Mouse (Mus musculus) urinary bladder, postnatal 36 days (tissue): ENCODE measurements around the gene Fam107a.
A peak's percentile ranks its signal among the peaks of the same experiment; 100 is the strongest.
"Not testable (repeated sequence)": the region's sequence is repeated elsewhere in the genome, so short reads cannot be mapped to it uniquely, and the experiment has no call there.

Experiments used
- DNase-seq, 2 experiments: peaks; one replicate each; pipeline ENCODE4 v3.0.0; 2022; ENCODE audit warnings: low spot score in 2 of 2, mixed read lengths in 1 of 2

The Fam107a gene

DNA sequence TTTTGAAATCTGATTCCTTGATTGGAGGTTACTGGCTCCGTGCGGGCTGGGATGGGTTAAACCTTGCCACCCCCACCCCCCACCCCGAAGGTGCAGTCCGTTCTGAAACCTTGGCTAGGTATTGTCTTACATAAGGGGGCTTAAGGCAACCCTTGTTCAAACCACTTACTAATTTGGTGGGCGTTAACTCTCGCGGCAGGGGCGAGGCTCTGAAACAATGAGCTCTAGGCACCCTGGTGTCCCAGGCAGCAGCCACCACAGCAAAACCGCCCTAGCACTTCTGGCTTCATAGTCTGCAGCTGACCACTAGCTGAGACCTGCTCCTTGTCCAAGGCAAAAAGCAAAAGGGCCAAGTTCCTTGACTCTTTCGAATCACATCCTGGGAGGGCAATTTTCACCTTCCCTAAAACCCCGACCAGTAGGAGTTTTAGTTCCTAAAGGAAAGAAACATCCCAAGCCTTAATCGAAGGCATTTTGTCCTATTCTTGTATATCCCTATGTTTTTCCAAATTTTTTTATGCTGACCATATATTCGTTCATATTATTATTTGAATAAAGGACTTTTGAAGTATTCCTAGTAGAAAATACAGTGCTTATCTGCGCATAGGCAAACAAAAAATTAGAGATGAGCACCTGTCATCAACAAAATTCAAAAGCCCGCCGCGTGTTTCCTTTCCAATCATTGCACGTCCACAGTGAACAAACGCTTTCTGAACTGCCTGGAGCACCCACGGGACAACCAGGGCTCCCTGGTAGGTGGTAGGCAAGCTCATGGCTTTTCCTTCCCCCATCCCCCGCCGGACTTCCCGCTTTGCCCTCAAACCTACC lies 1.2 kb downstream of the Fam107a start:
- DNase-seq, result no peak

DNA sequence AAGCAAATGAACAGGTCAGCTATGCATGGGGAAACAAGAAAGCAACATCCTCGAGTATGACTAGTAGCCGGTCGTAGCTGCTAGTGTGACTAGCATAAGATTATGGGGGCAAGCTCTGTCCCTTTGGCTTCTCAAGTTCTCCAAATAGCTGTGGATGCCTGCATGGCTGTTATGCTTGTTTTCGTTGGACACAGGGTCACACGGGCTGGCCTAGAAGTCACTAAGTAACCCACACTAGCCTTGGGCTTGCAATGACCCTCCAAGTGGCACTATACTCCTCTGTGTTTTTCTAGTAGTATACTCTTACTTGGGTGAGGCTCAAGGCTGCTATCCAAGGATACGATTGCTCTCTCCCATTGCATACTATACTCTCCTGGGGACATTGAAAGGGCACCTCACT lies 2.7 kb downstream of the Fam107a start:
- DNase-seq, result no peak

DNA sequence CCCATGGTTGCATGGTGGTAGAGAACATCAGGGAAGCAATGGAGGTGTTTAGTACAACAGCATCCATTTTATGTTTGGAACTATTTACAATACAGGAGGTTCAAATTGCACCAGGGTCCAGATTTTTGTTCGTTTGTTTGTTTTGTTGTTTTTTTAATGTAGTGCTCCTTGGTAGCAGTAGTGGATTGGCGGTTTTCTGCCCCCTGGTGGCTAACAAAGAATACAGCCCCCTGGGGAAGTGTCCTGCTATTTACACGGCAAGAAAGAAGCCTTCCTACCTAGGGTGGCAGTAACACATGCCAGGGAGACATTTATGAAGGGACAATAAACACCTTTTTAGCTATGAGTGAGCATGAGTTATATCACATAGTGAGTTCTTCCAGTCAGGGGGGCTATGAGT lies 3.3 kb downstream of the Fam107a start:
- no peak for DNase-seq

DNA sequence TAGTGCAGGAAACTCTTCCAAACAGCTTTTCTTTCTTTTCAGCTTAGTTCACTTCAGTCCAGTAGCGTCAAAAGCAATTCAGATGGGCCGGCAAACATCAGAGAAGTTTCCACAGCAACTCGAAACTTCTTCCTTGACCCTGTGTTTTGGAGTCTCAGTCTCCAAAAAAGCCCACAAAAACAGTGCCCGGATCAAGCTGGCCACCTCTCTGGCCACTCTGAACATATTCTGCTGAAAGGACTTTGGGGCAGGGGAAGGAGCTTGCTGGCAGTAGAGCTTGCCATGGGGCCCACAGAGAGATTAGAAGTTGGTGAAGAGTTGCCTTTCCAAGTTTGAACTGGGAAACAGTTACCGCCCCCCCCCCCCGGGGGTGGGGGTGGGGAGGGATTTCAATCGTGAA lies 3.9 kb downstream of the Fam107a start:
- no peak for DNase-seq

DNA sequence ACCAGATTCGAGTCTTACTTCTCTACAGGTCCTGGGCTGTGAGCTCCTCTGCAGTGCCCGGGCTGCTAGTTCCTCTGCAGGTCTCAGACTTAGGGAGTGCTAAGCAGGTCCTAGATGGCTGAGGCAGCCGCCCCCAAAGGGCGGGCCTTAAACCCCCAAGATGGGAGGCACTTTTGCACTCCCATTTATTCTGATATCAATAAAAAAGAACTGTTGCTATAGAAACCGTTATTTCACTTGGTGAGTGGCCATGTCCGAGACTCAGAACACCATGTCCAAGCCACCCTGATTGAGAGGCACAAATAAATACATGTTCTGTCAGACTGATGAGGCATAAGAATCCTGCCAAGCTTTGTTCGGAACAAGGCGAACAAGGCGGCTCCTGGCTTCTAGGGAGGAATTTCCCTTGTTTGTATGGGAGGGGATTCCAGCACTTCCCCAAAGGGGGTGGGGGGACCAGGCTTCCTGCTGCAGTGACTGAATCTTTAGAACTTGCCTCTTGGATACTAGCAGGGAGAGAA lies 8.1 kb downstream of the Fam107a start:
- no peak for DNase-seq

DNA sequence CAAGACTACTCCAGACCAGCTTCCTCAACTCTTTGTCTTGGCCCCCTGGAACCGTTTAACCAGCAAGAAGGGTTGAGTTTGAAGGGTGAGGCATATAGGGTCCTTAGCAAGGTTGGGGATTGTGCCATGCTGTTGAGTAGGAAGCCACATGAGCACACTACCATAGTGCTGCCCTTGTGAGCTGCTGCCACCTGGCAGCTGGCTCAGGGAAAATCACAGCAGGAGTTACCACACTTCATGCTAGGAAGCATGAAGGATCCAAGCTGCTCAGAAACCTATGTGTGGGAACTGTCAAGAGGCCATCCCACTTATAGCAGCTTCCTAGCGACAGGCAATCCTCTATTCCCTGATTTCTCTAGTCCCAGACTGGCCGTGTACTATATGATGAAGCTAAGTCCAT lies 9.2 kb downstream of the Fam107a start:
- no peak for DNase-seq

DNA sequence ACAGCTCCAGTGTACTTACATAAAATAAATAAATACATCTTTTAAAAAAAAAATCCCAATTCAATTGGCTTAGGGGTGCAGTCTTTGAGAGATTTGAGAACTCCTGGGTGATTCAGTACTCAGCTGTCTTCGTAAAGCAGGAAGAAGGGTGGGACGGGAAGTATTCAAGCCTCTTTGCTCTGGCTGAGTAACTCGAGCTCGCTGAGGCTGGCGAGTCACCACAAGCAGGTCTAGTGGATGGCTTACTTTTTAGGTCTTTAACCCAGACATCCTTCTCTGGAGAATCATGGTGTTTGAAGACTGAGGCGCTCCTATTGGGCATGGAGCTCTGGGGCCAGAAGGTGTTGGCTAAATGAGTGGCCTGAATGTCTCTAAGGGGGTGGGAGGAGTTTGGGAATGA lies 10.9 kb downstream of the Fam107a start:
- DNase-seq, result no peak

DNA sequence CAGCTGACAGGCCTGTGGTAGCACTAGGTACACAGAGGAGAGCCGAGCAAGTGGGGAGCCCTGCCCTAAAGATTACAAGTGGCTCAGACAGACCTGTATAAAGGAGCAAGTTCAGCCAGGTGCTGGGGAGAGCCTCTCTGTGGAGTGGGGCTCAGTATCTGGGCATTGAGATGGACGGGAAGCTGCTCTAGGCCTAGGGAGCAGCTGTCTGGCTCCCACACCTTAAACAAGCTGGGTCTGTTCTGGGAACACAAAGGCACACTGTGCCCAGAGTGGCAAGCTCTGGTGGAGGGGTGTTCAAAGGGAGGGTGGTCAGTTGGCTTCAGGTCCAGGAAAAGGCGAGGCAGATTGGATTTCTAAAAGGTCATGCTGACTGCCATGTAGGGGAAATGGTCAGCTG lies 12.8 kb downstream of the Fam107a start:
- DNase-seq, result no peak

DNA sequence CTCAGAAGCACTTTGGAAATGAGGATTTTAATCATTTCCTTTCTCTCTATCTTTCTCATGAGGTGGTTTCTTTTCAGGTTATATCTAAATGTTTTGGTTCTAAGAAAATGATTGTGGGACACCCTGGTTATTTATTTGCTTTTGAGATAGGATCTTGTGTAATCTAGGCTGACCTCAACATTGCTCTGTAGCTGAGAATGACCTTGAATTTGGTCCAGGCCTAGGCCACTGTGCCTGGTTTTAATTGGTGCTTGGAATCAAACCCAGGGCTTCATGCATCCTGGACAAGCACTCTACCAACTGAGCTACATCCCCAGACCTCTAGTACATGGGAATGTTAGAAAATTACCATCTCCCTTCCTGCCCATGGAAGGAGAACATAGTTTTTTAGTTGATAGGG lies 13.7 kb downstream of the Fam107a start:
- DNase-seq, result no peak

DNA sequence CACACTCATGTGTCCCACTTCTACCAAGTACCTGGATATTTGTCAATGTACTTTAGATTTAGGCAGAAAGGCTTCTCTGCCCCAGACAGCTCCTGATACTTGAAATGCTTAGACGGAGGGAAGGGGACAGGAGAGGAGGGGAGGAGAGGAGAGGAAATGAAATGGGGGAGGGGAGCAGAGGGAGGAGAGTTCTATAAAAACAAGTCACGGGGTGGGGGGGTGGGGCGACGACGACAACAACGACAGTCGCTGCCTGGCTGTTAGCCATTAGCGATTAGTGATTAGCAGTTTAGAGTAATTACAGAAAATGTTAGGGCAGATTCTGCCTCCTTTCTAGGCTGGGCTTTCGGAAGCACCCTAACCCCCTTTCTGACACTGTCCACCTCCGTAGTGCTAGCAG lies 15.1 kb downstream of the Fam107a start:
- no peak for DNase-seq

DNA sequence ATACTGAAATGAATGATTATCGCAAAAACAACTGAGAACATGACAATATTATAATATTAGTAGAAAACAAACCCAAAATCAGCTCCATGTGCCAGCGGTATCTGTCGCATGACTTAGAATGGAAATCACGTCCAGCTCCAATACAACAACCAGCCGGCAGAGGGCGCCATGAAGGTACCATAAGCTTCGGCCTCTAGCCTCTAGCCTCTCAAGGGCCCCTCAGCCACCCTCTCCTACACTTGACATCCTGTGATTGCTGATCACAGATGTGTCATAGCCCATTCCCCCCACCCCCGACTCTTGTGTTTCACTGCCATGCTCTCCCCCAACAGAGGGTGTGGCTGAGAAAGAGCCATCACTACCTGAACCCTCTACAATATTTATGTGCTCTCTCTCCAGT lies 17.5 kb downstream of the Fam107a start:
- peak in 1 of 2 experiments; percentile 31 for DNase-seq

DNA sequence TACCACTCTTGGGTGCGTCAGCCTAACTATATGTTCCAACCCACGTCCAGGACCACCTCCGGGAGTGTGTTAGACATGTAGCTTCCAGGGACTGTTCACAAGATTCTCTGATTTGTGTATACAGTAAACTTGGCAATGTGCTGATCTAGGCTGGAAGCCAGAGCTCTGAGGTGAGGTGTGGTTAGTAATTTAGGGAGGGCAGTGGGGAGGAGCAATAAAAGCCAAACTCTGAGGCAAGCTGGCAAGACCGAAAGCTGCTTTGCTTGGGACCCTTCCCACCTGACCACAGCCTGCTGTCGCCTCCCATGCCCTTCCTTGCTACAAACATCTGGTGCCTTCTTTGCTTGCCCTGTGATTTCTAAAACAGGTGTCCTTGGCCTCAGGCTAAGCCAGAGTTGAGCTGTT lies 19.9 kb downstream of the Fam107a start:
- peak in 1 of 2 experiments; percentile 28 for DNase-seq

DNA sequence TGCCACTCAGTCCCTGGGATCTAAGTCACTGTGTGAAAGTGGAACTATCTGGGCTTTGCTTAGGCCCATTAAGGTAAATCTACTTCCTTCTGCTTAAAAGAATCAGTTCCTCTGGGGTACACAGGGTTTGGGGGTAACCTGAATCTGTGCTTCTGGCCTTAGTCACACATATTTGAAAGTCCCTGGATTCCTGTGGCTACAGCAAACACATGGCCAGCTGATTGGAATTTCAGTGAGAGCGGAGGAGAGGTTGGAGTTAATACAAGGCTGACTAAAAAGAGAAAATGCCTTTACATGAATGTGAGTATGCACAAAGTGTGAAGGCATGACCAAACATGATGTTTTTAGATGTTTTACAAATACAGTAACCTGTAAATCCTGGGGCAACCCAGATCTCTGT lies 23.6 kb downstream of the Fam107a start:
- no peak for DNase-seq

DNA sequence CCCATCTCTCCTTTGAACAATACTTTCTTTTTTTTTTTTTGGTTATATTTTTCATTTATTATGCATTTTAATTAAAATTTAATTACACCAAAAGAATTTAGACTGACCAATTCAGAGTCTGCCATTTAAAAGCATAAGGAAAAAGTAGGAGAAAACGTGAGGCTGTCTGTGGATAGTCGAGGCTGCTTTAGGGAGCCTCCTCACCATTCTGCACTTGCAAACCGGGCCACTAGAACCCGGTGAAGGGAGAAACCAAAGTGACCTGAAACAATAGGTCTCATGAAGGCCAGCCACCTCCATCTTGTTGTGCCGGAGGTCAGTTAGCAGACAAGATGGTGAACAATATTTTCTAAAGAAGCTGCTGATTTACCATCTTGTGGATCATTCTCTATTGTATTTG lies 31.2 kb downstream of the Fam107a start:
- DNase-seq, result not testable (repeated sequence)

DNA sequence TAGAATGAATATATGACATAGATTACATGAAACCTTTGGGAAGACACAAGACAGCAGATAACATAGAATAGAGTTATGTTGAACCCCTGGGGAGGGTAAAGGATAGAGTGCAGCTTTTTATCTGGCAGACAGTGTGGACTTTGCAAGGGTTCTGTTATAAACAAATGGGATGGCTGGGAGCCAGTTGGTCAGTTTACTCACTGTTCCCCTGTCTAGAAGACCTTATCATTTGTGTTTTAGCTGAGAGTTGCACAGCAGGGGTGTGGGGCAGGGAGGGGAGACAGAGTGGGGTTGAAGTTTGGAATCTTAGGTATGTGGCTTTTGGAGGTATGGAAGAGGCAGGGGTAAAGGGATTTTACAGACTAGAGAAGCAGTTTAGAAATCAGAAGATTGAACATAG lies 34.0 kb downstream of the Fam107a start:
- DNase-seq, result no peak

DNA sequence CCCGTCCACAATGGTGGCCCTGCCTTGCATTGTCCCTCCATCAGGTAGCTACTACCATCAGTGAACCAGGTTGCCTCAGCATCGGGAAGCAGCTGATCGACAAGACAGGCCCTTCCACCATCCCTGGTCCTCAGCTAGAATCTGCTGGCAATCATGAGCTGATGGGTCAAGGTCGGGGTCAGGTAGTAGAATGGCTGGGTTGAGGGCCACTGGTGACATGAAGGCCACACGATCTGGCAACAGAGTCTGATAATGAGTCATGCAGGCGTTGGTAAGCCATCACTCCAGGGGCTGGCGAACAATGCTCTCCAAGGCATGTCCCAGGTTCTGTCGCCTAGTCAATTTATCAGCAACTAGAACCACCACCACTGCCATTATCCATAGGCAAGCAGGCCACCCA lies 46.5 kb downstream of the Fam107a start:
- DNase-seq, result not testable (repeated sequence)

DNA sequence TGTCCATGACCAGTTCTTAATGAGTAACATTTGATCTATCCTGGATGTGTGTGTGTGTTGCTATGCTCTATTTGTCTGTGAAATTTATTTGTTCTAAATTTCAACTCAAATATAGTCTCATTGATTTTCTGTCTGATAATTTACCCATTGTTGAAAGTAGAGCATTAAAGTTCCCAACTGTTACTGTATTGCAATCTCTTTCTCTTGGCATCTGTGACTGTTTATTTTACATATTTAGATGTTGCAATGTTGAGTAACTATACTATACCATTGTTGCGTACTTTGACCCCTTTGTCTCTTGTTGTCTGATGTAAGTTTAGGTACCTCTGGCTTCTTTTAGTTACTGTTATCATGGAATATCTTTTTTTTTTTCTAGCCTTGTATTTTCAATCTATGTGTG lies 53.4 kb downstream of the Fam107a start:
- no peak for DNase-seq

DNA sequence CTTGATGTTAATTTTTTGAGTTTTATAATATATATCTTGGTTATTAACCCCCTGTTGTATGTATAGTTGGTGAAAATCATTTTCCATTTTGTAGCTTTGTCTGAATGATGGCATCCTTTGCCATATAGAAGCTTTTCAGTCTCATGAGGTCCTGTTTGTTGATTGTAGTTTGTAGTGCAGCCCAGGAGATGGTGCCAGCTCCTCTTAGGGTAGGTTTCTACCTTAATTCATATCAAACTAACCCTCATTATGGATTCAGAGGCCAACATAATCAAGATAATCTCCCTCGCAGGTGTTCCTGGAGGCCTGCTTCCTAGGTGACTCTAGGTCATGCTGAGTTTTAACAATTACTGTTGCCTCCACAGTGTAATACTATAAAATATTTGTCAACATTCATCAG lies 55.6 kb downstream of the Fam107a start:
- DNase-seq, result no peak

DNA sequence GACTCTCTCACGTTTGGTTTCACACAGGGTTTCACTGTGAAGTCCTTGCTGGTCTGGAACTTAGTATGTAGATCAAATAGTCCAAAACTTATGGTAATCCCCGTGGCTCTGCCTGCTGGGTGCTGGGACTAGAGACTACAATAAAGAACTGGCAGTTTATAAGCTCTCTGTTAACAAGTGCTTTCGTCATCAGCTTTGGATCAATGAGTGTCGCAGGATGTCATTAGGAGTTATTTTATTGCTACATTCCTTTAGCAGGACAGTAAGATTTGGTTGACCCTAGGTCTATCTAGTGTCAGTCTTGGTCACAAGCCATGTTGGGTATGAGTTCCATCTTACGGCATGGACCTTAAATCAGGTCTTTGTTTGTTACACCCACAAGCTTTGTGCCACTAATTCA lies 57.6 kb downstream of the Fam107a start:
- no peak for DNase-seq

DNA sequence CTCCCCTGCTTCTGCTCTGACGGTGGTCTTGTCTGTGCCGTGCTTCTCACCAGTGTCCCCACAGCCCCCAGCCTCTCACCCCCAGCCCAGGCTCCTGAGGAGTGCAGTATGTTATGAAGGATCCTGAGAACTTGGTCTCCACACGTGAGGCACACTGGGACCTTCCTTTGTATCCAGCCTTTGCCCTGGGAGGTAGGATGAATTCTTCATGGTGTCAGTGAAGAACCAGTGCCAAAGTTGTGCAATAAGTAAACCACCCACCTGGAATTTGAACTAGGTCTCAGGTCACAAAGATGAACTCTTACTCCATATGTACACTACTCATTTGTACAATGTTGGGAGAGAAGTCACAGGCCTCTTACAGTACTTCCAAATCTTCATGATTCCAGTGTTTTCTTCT lies 58.7 kb downstream of the Fam107a start, which contains the start of gene Acox2:
Gene Acox2, minus strand, starts transcription at position 188 of the 400 bp plus-strand sequence.
- no peak for DNase-seq

DNA sequence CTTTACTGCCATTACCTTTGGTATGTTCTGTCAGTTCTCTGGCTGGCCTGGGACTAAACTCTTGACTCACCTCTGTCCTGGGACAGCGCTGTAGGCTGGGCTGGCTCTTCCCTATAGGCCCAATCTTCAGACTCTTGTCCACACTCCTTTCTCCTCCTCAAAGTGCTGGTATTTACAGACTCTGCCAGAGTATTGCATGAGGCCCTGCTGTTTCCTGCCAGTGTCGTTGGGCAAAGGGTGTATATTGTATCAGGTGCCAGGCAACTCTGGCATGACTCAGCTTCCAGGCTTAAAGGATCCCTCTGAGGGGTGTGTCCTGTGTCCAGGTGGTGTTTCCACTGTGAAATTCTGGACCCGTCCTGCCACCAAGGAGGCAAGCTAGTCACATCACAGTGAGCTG lies 59.1 kb downstream of the Fam107a start:
- DNase-seq, result peak in 1 of 2 experiments; percentile 42

DNA sequence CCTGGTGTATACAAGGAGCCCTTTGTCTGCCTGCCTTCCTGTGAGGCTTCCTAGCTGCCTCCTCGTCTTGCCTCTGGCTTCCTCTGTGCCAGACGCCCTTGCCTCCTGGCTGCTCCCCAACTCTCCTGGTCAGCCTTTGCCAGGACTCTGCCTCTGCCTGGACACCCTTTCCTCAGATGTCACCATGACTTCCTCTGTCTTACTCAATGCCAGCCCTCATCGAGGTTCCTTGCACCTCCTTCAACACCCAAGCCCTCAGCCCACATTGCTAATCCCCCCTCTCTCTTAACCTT lies 59.5 kb downstream of the Fam107a start:
- DNase-seq, result peak in 1 of 2 experiments; percentile 31

DNA sequence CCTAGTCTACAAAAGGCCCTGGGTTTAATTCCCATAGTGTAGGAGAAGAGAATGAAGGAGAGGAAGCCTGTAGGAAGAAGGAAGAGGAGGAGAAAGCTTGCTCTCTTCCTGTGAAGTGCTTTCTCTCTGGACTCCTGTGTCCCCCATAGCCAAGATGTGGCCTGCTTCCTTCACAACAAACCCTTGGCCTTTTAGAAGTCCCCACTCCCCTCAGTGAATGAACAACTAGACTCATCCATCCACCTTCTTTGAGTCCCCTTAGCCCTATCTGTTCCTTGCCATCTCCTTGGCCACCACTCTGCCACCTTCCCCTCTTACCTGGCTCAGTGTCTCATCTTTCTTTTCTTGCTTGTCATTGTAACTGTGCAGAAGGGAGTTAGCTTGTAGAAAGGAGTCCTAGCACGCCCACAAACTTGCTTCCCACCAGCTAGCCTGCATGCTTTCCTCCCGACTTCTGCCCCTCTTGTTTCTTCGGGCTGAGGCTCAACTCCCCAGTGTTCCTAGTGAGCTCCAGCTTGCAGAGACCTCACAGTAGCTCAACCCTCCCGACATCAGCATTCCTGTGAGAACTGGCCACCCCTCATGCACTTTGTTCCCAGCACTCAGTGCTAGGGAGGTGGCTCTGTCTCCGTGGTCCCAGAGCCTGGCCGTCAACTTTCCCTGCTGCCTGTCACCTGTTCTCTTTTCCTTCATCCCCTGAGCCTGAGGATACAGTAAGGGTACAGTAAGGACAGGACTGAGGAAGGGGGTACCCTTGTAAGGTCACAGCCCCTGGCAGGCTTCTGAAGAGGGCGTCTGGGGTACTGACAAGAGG lies 60.1 kb downstream of the Fam107a start:
- DNase-seq, result no peak
